Mouse (Mus musculus): ENCODE measurements around the gene Sys1.

Sys1 gene

DNA sequence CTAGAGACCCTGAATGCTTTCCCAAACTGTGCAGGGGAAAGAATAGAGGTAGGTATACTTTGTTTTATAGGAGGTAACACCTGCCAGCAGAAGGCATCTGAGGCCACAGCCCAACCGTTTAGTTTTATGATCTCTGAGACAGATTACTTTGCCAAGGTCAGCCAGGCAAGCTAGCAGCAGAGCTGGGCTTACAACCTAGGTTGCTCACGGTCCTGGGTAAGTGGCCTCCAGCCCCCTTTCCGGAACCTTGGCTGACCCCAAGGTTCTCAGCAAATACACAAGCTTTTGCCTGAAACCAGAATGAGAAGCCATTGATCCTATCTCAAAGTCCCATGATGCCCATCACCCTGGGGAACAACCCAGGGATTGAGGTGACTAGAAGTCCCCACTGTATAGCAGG lies 22.1 kb upstream of the Sys1 start:
- no peak for DNase-seq (ENCODE audit: low spot score in 2 of 2)

DNA sequence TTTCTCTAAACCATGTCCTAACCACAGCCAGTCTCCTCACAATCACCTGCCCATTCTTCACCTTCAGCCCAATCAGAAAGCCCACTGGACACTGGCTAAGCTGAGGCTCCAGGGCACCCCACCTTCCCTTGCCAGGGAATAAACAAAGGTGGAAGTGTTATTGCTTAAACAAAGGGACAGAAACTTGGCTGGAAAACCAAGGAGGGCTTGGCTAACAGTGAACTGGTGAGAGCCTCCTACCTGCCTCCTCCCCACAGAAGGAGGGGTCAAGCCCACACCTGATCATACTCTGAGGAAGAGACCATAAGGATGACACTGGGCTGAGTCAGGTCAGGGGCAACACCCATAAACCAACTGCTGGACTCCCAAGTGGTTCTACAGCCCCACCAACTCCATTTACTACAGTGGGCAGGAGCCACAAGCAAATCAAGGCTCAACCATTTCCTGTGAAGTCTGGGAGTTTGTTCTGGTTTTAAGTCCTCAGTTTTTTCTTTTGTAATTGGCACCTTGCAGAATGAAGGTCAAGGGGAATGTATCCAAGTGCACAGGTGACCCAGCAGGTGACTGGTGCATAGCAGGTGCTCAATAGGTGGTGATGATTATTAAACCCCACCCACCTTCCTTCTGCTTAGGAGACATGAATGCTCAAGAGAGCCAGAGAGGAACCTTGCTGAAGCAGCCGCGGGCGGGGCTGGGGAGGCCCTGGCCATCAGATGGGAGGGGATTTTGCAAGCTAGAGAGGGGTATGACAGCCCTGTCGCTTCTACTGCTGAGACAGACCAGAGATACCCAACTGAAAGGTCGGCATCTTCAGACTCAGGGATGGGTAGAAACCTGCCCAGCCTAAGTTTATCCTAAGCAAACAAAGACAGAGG lies 21.3 kb upstream of the Sys1 start:
- no peak for DNase-seq (ENCODE audit: low spot score in 2 of 2)

DNA sequence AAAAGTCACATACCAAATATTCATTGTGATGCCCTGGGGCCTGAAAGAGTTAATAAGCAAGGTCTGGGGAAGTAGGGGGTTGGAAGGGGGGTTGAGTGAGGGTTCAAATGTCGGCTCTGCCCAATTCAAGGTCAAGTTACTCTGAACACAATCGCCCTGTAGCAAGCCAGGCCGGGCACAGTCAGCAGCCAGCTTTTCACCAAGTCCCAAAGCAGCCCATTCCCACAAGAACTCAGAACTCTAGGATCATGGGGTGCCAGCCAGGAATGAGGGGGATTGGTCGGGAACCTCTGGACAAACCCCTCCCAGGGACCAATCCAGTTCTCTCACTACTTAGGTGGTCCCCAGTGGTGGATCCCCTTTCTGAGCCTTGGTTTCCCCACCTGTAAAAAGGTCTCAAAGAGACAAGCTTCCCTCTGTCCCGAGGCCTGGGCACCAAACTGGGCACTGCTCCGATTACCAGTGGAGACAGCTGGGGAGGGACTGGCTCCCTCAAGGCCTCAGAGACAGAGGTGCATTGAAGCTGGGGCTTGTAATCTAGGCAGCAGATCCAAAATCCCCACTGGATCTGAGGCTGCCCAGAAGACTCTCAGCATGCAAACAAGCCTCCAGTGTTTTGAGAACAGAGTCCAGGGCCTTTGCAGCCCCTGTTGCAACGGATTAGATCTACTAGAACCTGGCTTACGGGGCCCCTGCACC lies 20.4 kb upstream of the Sys1 start:
- DNase-seq (ENCODE audit: low spot score in 2 of 2), result no peak

DNA sequence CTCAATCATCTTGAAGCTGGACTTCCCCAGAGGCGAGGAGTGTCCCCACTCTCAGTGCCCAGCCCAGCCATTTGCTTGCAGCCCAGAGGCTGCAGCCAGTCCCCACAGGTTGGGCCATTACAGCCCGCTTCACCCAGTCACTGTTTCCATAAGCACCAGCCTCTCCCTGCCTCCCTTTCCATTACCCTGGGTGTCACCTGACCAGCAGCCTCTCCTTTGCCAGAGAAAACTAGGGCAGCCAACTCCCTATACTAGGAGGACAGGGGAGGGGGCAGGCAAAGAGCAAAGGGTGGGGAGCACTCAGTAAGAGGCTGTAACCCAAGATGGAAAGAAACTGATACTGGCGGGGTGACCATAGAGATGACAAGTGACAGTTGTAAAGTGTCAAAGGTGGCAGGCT lies 19.8 kb upstream of the Sys1 start:
- DNase-seq (ENCODE audit: low spot score in 2 of 2), result peak in 1 of 2 experiments; percentile 59

DNA sequence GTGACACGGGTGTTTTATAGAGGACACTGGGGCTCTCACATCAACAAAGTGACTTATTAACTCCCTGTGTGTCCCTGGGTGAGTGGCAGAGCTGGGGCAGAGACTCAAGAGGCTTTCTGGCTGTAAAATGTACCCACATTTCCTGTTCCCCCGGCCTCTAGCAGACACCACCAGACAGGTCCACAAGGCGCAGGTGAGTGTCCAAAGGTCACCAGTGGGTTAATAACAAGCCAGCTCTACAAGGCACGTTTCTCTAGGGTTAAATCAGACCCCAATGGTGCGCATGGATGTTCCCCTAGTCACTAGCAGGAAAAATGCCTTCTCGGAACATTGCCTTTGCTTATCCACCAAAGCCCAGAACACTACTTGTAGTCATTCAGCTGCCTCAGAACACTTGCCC lies 19.1 kb upstream of the Sys1 start:
- no peak for DNase-seq (ENCODE audit: low spot score in 2 of 2)

DNA sequence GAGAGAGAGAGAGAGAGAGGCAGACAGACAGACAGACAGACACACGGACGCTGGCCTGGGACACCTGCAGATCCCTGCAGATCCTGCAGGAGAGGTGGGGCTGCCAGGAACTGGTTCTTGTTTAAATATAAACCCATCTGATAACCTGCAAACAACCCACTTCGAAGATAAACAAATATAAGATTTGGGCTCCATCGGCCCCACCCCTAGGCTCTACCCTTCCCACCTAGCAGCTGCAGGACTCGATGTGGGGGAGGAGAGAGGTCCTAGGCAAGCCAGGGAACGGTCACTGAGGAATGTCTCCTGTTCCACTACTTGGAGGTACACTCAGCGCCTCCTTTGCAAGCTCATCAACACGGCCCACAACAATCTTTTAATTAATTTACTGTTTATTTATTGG lies 18.5 kb upstream of the Sys1 start:
- DNase-seq (ENCODE audit: low spot score in 2 of 2), result peak in 1 of 2 experiments; percentile 62

DNA sequence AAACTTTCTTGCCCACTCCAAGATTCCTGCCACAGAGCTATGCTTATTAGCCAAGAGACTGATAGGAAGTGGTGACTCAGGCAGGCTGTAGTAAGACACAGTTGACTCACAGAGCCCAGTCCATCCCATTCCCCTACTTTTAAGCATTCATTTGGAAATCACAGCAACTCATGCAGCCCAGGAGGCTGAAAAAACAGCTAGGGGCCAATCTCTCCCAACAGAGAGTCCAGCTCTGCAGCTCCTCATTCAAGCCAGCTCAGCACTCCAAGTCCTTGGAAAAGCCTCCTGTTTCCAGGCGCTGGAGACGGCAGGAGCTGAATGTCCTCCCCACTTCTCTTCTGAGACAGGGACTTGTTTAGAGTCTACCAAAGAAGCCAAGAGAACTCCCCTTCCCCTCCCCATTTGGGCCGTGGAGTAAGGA lies 17.8 kb upstream of the Sys1 start:
- DNase-seq (ENCODE audit: low spot score in 2 of 2), result no peak

DNA sequence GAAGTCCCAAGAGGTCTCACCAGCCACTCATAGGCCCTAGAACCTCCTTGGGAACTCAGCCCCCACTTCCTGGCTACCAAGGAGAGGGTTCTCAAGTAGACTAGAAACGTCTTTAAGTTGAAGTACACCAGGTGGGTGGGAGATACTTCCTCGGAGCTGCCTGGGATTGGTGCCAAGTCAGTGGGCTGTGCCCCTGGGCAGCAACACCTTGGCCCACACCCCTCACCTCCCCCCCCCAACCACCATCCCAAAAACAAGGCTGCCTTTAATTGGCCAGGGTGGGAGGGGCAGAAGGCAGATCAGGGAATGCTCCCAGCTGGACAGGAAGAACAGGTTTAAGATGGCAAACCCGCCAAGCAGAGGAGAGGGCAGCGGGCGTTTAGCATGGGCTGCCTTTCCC lies 16.4 kb upstream of the Sys1 start:
- DNase-seq (ENCODE audit: low spot score in 2 of 2), result peak in 1 of 2 experiments; percentile 56

DNA sequence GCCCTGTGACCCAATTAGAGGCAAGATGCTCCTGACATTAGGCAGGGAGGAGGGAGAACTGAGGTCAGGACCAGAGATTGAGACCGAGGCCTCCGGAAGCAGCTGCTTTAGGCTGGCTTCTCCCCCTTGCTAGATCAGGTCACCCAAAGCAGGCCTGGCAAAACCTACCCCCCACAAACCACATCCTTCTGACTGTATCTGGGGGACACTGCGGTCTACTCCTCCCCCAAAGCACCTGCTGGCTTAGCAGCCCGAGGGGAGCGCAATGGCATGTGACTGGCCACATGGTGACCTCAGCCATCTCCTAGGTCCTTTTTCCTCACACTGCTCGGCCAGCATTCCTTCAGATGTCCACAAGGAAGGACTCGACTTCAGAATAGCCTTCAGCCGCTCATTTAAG lies 15.6 kb upstream of the Sys1 start:
- DNase-seq (ENCODE audit: low spot score in 2 of 2), result no peak

DNA sequence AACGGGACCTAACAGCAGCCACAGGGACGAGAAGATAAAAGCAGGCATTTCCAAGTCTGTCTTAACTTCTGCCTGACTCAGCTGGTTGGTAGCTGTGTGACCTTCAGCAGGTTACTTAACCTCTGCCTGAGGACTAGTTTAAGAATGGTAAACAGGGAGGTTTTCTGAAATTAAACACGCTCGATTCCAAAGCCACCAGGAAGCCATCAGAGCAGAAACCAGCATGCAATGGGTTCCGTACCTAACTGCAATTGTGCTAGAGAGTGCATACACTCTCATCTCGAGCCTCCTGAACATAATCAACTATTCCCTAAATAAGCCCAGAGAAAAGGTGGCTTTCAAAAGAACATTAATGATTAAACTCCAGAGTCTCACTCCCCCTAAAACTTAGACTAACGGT lies 15.0 kb upstream of the Sys1 start:
- DNase-seq (ENCODE audit: low spot score in 2 of 2), result no peak

DNA sequence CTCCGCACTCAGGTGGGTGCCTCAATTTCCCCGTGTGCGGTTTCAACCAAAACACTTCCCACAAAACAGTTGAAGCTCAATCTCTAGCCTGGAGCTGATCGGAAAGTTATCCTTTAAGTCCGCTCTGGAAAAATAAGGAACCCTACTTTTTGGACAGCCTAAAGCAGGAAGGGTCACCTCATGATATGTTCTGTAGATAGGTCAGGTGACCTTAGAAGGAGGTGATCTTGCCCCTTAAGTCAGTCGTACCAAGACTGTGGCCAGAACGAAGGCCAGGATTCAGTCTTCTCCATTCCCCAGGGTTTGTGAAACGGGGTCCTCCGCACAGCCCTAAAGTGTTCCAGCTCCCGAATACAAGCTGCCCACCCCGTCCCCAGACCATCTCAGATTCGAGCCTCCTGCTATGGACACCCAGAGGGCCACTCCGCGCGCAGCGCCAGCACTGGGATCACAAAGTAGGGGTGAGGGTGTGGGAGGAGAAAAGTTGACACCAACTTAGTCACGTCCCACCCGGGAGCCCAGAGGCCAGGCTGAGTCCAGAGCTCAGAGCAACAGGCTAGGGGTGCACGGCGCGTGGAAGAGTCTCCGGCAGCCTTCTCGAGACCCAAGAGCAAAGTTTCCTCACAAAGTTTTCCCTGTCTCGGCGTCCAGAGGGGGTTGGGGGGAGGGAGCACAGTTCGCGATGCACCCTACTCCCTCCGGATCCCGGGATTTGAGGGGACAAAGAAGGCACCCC lies 14.3 kb upstream of the Sys1 start:
- peak in 1 of 2 experiments; percentile 68 for DNase-seq (ENCODE audit: low spot score in 2 of 2)

DNA sequence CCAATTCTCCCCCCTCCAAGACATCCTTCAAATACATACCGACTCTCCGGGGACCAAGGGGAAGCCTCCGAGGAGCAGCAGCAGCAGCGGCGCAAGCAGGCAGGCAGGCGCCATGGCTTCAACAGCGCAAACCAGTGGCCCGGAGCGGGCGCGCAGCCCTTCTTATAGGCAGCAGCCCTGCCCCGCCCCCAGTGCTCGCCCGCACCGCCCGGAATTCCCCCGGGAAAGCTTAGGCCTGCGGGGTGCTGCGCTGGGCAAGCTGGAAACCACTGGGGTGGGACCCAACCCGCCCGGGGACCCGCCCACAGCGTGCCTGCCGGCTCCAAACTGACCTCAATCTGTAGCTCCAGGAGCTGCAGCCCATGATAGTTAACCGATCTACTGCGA lies 13.7 kb upstream of the Sys1 start:
- DNase-seq (ENCODE audit: low spot score in 2 of 2), result peak; percentile 88 to 90

DNA sequence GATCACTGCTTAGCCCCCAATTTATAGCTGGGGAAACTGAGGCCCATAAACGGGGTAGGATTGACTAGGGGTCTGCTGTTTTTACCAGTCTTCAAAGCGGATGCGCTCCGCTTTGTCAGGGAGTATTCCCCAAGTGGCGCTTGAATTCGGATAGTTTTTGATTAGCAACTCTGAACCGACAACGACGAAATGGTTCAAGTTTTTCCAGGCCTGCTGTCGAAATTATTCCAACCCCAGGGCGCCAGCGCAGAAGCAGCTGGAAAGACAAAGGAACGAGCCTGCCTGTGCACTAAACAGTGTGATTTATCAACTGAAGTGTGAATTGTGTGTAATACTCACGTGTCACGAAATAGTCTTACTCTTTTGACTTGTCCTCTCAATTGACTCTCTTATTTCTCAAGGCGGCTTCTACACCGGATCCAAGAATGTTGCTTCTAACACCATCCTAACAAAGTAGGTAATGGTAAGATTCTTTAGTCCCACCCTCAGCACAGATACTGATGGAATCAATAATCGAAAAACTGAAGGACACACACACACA lies 13.2 kb upstream of the Sys1 start, which contains the start of gene Sdc4:
Sdc4 (minus strand) TSS at position 428 of the 541 bp plus-strand sequence.
- no peak for DNase-seq (ENCODE audit: low spot score in 2 of 2)

DNA sequence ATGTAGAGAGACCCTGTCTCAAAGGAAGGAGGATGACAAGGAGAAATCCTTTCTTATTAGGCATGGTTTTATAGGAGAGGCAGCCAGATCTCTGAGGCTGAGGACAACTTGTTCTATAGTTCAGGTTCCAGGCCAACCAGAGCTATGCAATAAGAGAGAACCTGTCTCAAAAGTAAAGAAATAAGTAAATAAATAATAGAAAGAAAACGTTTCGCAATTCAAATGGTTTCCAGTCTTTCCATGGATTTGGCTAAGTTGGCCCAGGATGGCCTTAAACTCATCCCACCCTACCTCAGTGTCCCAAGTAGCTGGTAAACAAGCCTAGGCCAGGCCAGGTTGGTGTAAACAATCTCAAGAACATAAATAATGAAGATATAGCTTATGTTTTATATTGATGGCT lies 12.1 kb upstream of the Sys1 start:
- DNase-seq (ENCODE audit: low spot score in 2 of 2), result no peak

DNA sequence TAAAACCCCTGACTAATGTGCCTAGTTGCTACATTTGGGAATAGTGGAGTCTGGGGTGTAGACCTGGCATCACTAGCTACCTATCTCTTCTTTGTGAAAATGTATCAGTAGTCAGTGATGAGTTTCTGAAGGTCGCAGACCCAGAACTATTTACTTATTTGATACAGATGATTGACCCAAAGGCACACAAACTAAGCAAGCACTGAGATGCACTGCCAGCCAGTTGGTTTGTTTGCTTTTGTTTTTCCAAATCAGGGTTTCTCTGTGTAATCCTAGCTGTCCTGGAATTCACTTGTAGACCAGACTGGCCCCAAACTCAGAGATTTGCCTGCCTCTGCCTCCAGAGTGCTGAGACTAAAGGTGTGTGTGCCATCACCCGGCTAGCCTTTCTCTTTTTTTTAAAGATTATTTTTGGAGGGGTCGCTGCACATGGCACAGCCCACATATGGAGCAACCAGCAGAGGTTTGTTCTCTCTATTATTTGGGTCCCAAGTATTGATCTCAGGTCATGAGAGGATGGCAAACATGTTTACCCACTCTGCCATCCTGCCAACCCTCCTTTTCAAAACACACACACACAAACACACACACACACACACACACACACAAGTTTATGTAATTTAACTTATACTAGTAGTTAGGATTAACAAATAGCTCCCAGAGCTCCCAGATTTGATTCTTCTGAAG lies 11.2 kb upstream of the Sys1 start:
- no peak for DNase-seq (ENCODE audit: low spot score in 2 of 2)

DNA sequence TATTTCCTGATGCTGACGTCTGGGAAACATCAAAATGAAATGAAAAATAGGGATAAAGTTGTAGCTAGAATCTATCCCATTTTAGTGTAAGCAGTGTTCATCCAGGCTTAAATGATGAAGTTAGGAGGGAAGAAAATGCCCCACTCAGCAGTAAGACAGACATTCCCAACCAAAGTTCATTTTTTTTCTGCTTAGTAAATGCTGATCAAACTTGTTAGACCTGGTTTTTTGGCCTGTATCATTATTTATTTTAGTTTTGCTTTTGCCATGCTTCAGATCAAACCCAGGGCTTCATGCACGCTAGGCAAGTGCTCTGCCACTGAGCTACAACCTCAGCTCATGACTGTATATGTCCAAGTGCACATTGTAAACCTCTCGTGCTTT lies 10.7 kb upstream of the Sys1 start:
- DNase-seq (ENCODE audit: low spot score in 2 of 2), result no peak

DNA sequence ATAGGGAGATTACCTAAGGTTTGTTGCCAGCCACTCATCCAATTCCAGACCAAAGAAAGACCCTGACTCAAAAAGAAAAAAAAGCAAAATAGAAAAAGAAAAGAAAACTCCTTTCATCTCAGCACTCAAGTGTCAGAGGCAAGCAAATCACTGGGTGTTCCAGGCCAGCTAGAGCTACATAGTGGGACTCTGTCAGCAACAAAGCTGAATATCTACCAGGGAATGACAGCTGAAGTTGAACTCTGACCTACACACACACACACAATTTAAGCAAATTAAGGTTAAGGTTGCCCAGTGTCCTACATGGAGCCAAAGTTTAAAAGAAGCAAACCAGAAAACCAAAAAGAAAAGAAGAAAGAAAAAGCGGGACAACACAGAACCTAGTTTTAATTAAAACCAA lies 8.6 kb upstream of the Sys1 start:
- DNase-seq (ENCODE audit: low spot score in 2 of 2), result no peak

DNA sequence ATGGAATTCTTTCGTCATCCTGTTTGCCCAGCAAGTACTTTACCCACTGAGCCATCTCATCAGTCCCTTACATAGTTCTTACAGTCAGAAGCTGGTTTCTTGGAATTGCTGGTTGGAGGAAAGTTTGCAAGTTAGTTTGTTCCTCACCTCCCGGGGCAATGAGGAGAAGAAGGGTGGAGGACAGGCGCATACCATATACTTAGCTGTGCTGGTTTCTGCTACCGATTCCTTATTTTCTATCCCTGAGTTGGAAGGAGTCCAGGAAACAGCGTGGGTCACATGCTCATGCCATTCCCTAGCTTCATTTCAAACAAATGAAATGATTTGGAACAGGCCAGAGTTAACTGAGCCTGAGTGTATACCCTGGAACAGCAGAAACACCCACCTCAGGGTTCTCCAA lies 7.8 kb upstream of the Sys1 start:
- DNase-seq (ENCODE audit: low spot score in 2 of 2), result no peak

DNA sequence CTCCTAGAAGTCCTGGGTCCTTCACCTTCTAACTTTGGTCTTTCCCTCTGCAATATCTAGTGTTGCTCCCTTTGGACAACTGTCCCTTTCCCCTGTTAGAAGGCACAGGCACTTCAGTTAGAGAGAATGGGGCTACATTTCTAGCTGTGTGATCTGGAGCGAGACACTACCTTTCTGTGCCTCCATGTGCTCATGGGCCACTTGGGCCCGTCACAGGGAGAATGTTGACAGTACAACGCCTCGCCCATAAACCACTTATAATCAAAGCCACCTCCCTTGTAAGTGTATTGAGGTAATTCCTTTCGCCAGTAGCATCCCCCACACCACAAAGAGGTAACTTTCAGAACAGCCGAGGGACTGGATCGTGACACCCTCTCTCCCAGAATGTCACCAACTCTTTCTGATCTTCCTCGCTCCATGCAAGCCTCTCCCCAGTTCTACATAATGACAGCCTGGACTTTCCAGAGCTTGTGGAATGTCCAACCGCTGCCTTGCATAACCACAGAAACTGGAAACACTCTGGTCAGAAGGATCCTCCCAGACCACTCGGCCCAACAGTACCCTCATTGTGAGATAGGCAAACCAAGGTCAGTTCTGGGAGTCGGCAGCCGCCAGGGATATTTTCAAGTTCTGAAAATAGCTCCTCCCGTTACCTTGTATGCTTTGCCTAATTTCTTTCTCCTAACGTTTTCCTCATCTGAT lies 7.3 kb upstream of the Sys1 start:
- no peak for DNase-seq (ENCODE audit: low spot score in 2 of 2)

DNA sequence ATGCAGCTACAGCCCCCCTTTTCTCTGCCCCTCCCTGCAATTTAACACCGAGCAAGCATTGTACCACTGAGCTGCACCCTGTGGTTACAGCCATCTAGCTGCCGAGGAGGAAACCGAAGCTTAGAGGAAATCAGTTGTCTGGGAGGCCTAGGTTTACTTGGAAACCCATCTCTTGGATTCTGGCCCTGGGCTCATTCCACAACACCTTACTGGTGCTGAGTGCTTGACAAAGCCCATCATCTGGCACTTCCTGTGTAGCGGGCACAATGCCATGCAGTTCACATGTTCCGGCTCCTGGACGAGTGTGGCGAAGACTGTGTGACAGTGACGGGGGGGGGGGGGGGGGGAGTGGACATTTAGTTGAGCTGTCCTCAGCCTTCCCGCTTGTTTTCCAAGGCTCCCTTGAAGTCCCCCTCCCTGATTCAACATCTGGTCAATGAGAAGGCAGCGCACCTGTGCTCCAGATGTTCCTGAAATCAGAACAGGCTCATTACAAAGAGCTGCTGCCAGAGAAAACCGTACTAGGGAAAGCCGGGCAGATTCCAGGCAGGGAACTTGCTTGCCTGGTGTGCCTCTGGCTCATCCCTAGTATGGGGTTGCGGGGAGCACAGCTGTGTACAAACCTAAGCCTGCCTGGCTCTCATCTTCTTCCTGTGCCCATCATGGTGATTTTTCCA lies 4.6 kb upstream of the Sys1 start:
- no peak for DNase-seq (ENCODE audit: low spot score in 2 of 2)
